Mouse (Mus musculus) cerebellum, adult 18-20 months (tissue): Measurements from ENCODE around the gene Mrps17.
A peak's percentile ranks its signal among the peaks of the same experiment; 100 is the strongest.
"Not testable (repeated sequence)": the region's sequence is repeated elsewhere in the genome, so short reads cannot be mapped to it uniquely, and the experiment has no call there.

Source experiments
- DNase-seq, 2 experiments: peaks; one replicate each; pipeline ENCODE4 v3.0.0; 2021

The Mrps17 gene

GRCm38 (mm10) chr5:129715326-129715861, at the start of gene Mrps17:
Mrps17 (plus strand) TSS chr5:129715497.
- DNase-seq: peak; percentile 93 to 96

- no peak for DNase-seq
These were observed 48.9 kb upstream of the Mrps17 start for GRCm38 (mm10) chr5:129666271-129666909.

- no peak for DNase-seq
These were observed 47.4 kb upstream of the Mrps17 start for GRCm38 (mm10) chr5:129667851-129668250.

- DNase-seq: no peak
These were observed 45.8 kb upstream of the Mrps17 start for GRCm38 (mm10) chr5:129669453-129670035.

GRCm38 (mm10) chr5:129670036-129670458, 45.2 kb upstream of the Mrps17 start, which contains the start of gene Zfp11:
Zfp11 (minus strand) TSS chr5:129670099.
- DNase-seq: peak; percentile 77 to 90

GRCm38 (mm10) chr5:129685141-129685540, 30.2 kb upstream of the Mrps17 start:
- not testable (repeated sequence) for DNase-seq

GRCm38 (mm10) chr5:129687621-129688020, 27.7 kb upstream of the Mrps17 start:
- no peak for DNase-seq

- no peak for DNase-seq
These were observed 24.8 kb upstream of the Mrps17 start for GRCm38 (mm10) chr5:129690528-129690927.

- no peak for DNase-seq
These were observed 14.8 kb upstream of the Mrps17 start for GRCm38 (mm10) chr5:129700506-129700905.

- DNase-seq: no peak
These were observed 13.6 kb upstream of the Mrps17 start for GRCm38 (mm10) chr5:129701706-129702105.

GRCm38 (mm10) chr5:129703368-129703767, 11.9 kb upstream of the Mrps17 start:
- DNase-seq: no peak

GRCm38 (mm10) chr5:129708412-129708811, 6.9 kb upstream of the Mrps17 start, which contains the start of gene Sept14:
Sept14 (minus strand) TSS chr5:129708512.
- no peak for DNase-seq

GRCm38 (mm10) chr5:129717016-129717415, 1.7 kb downstream of the Mrps17 start:
- DNase-seq: no peak

GRCm38 (mm10) chr5:129720176-129720575, 4.9 kb downstream of the Mrps17 start:
- DNase-seq: no peak

GRCm38 (mm10) chr5:129724268-129724667, 9.0 kb downstream of the Mrps17 start:
- no peak for DNase-seq

GRCm38 (mm10) chr5:129724834-129725773, 9.8 kb downstream of the Mrps17 start, which contains the start of gene Nipsnap2:
Nipsnap2 (plus strand) TSS chr5:129725063.
- DNase-seq: peak; percentile 81 to 96

- peak in 1 of 2 experiments; percentile 46 for DNase-seq
These were observed 10.6 kb downstream of the Mrps17 start for GRCm38 (mm10) chr5:129725774-129726392.

GRCm38 (mm10) chr5:129726784-129727183, 11.5 kb downstream of the Mrps17 start:
- peak in 1 of 2 experiments; percentile 30 for DNase-seq

- peak; percentile 24 to 44 for DNase-seq
These were observed 14.0 kb downstream of the Mrps17 start for GRCm38 (mm10) chr5:129729286-129729685.

GRCm38 (mm10) chr5:129730344-129730743, 15.0 kb downstream of the Mrps17 start:
- DNase-seq: peak; percentile 86 to 89

GRCm38 (mm10) chr5:129731021-129731420, 15.7 kb downstream of the Mrps17 start:
- DNase-seq: peak; percentile 29 to 52

GRCm38 (mm10) chr5:129740976-129741375, 25.7 kb downstream of the Mrps17 start:
- DNase-seq: peak in 1 of 2 experiments; percentile 42
